Mouse (Mus musculus) olfactory bulb, adult 2 months (tissue): ENCODE data around the gene Creb3.

ENCODE experiments used
- CTCF ChIP-seq: fragments of 200-500 bp; IDR thresholded peaks from 2 replicates; pipeline ENCODE4 v1.5.1; 2012; ENCODE audit warnings: low read depth, mild to moderate bottlenecking, low read length, moderate library complexity; ENCODE audit not compliant: insufficient read depth
- POLR2A ChIP-seq: fragments of 200-500 bp; IDR thresholded peaks from 2 replicates; pipeline ENCODE4 v1.6.1; 2012; ENCODE audit warnings: mild to moderate bottlenecking, low read depth, low read length, moderate library complexity; ENCODE audit not compliant: insufficient read depth

GRCm38 (mm10) chr4:43561436-43561996 lies 616 bp upstream of the Creb3 start:
- no peak for TF ChIP-seq CTCF
- no peak for TF ChIP-seq POLR2A
